Mouse (Mus musculus): ENCODE measurements around the gene Lgals3bp.

Gene Lgals3bp

GRCm38 (mm10) chr11:118401760-118402280 lies at the start of gene Lgals3bp:
Lgals3bp (minus strand) TSS chr11:118402092.
- DNase-seq (ENCODE audit: extremely low read depth, low read depth, low spot score) = no peak

- DNase-seq (ENCODE audit: extremely low read depth, low read depth, low spot score) = no peak
These were observed 49.3 kb upstream of the Lgals3bp start for GRCm38 (mm10) chr11:118451211-118451610.

- no peak for DNase-seq (ENCODE audit: extremely low read depth, low read depth, low spot score)
These were observed 46.5 kb upstream of the Lgals3bp start for GRCm38 (mm10) chr11:118448385-118448784.

GRCm38 (mm10) chr11:118447346-118447745 lies 45.5 kb upstream of the Lgals3bp start:
- DNase-seq (ENCODE audit: extremely low read depth, low read depth, low spot score) = no peak

GRCm38 (mm10) chr11:118445843-118446242 lies 44.0 kb upstream of the Lgals3bp start:
- DNase-seq (ENCODE audit: extremely low read depth, low read depth, low spot score) = no peak

- DNase-seq (ENCODE audit: extremely low read depth, low read depth, low spot score) = no peak
These were observed 41.5 kb upstream of the Lgals3bp start for GRCm38 (mm10) chr11:118443201-118443970.

GRCm38 (mm10) chr11:118442691-118443090 lies 40.8 kb upstream of the Lgals3bp start:
- no peak for DNase-seq (ENCODE audit: extremely low read depth, low read depth, low spot score)

- DNase-seq (ENCODE audit: extremely low read depth, low read depth, low spot score) = peak; percentile 79
These were observed 36.9 kb upstream of the Lgals3bp start for GRCm38 (mm10) chr11:118438665-118439414.

GRCm38 (mm10) chr11:118436471-118436935 lies 34.6 kb upstream of the Lgals3bp start:
- no peak for DNase-seq (ENCODE audit: extremely low read depth, low read depth, low spot score)

- no peak for DNase-seq (ENCODE audit: extremely low read depth, low read depth, low spot score)
These were observed 32.2 kb upstream of the Lgals3bp start for GRCm38 (mm10) chr11:118434093-118434492.

GRCm38 (mm10) chr11:118433398-118433868 lies 31.5 kb upstream of the Lgals3bp start:
- DNase-seq (ENCODE audit: extremely low read depth, low read depth, low spot score) = no peak

- no peak for DNase-seq (ENCODE audit: extremely low read depth, low read depth, low spot score)
These were observed 29.4 kb upstream of the Lgals3bp start for GRCm38 (mm10) chr11:118431100-118431948.

- no peak for DNase-seq (ENCODE audit: extremely low read depth, low read depth, low spot score)
These were observed 28.5 kb upstream of the Lgals3bp start for GRCm38 (mm10) chr11:118430291-118430885.

GRCm38 (mm10) chr11:118428944-118429709 lies 27.2 kb upstream of the Lgals3bp start:
- DNase-seq (ENCODE audit: extremely low read depth, low read depth, low spot score) = no peak

- DNase-seq (ENCODE audit: extremely low read depth, low read depth, low spot score) = no peak
These were observed 26.6 kb upstream of the Lgals3bp start for GRCm38 (mm10) chr11:118428460-118428868.

GRCm38 (mm10) chr11:118427986-118428385 lies 26.1 kb upstream of the Lgals3bp start, which contains the start of gene C1qtnf1:
C1qtnf1 (plus strand) TSS chr11:118428203.
- no peak for DNase-seq (ENCODE audit: extremely low read depth, low read depth, low spot score)

GRCm38 (mm10) chr11:118427266-118427779 lies 25.4 kb upstream of the Lgals3bp start:
- DNase-seq (ENCODE audit: extremely low read depth, low read depth, low spot score) = no peak

- DNase-seq (ENCODE audit: extremely low read depth, low read depth, low spot score) = no peak
These were observed 24.9 kb upstream of the Lgals3bp start for GRCm38 (mm10) chr11:118426765-118427164.

GRCm38 (mm10) chr11:118424621-118425335 lies 22.9 kb upstream of the Lgals3bp start:
- no peak for DNase-seq (ENCODE audit: extremely low read depth, low read depth, low spot score)
